ENCODE assay signal across 8 mouse cellular contexts in genomic region chr1:25828971-25829920, GRCm38 (mm10). TPM values are rescaled to one million over a fixed set of nuclear protein-coding genes. Genes with fewer than 3 reads are reported as not detected.
DNase-seq lines count a peak whose midpoint lies in the region; ATAC-seq and TF ChIP-seq lines count a peak whose summit lies in the region.

Adgrb3 (minus strand) TSS chr1:25829707.

- peak; percentile 48; the same call in 1 of the 2 replicates for ATAC-seq in heart, embryonic 12.5 days (ENCODE audit: insufficient number of reproducible peaks, low FRiP score)
- ATAC-seq in hindbrain, embryonic 14.5 days (ENCODE audit: low FRiP score), result peak; percentile 52
- ATAC-seq in limb, embryonic 14.5 days (ENCODE audit: low FRiP score, low read depth), result peak; percentile 49; the same call in 1 of the 2 replicates
- no peak for ATAC-seq in CD4-positive, CD25-positive, alpha-beta regulatory T cell, adult 4 months

- intact Hi-C loops in heart, postnatal 10 days (cut with DNase I), result loop anchor here (10.0 kb wide), 1 partner anchor 314 kb away; no protein-coding TSS in a partner anchor

- no peaks in the 10 kb centered on the region for H3K36me3 ChIP-seq in heart, embryonic 12.5 days
- H3K36me3 ChIP-seq in hindbrain, embryonic 14.5 days (replicated peaks; ENCODE audit: control insufficient read depth, insufficient read depth), result no peaks in the 10 kb centered on the region
- no peaks in the 10 kb centered on the region for H3K36me3 ChIP-seq in limb, embryonic 14.5 days (ENCODE audit: control insufficient read depth, insufficient read depth, low read length)

- peaks cover 43% of the 10 kb centered on the region for H3K27me3 ChIP-seq in heart, embryonic 12.5 days (replicated peaks)
- no peaks in the 10 kb centered on the region for H3K27me3 ChIP-seq in hindbrain, embryonic 14.5 days (ENCODE audit: control insufficient read depth, insufficient read depth, low read length)
- H3K27me3 ChIP-seq in limb, embryonic 14.5 days (ENCODE audit: control insufficient read depth, insufficient read depth, low read length), result peaks cover 32% of the 10 kb centered on the region

- H3K27ac ChIP-seq in heart, embryonic 12.5 days (ENCODE audit: poor library complexity, severe bottlenecking), result no peak within 1 kb of the TSS
- peak within 1 kb of the TSS; percentile 94 for H3K27ac ChIP-seq in hindbrain, embryonic 14.5 days
- no peak within 1 kb of the TSS for H3K27ac ChIP-seq in limb, embryonic 14.5 days (replicated peaks; ENCODE audit: low read depth, low read length)

- no peaks in the 10 kb centered on the region for H3K9me3 ChIP-seq in heart, embryonic 12.5 days (replicated peaks)
- no peaks in the 10 kb centered on the region for H3K9me3 ChIP-seq in hindbrain, embryonic 14.5 days (ENCODE audit: control insufficient read depth, low read length)
- H3K9me3 ChIP-seq in limb, embryonic 14.5 days (ENCODE audit: control insufficient read depth, low read length), result no peaks in the 10 kb centered on the region

- no peaks in the 10 kb centered on the region; the same call in 1 of the 2 replicates for H3K4me1 ChIP-seq in heart, embryonic 12.5 days (replicated peaks)
- H3K4me1 ChIP-seq in hindbrain, embryonic 14.5 days (replicated peaks; ENCODE audit: control insufficient read depth, insufficient read depth, low read length), result peaks cover 41% of the 10 kb centered on the region
- 0 out of 2 replicates have a peak, but pooled peaks cover 2% of the 10 kb centered on the region for H3K4me1 ChIP-seq in limb, embryonic 14.5 days (ENCODE audit: control insufficient read depth, insufficient read depth, low read length)

- no peak for DNase-seq in heart, postnatal 10 days
- DNase-seq in cerebellum, postnatal 14 days, result peak; percentile 55 to 56
- peak; percentile 61 for DNase-seq in hindbrain, embryonic 14.5 days (ENCODE audit: low spot score)
- no peak for DNase-seq in limb, embryonic 14.5 days (ENCODE audit: low spot score)
- peak; percentile 43 for DNase-seq in right cerebral cortex, postnatal 25 days
- DNase-seq in adrenal gland, postnatal 14 days, result no peak

- TF ChIP-seq POLR2A in limb, embryonic 14.5 days (IDR thresholded peaks at IDR 0.05; ENCODE audit: borderline replicate concordance, extremely low read depth, insufficient read depth, insufficient read length), result no peak

- H3K4me2 ChIP-seq in heart, embryonic 12.5 days, result peak within 1 kb of the TSS; percentile 97
- H3K4me2 ChIP-seq in hindbrain, embryonic 14.5 days (replicated peaks), result peak within 1 kb of the TSS; percentile 75
- peak within 1 kb of the TSS; percentile 86 for H3K4me2 ChIP-seq in limb, embryonic 14.5 days (replicated peaks; ENCODE audit: low read depth, low read length, severe bottlenecking)

- peak within 1 kb of the TSS; percentile 71 for H3K4me3 ChIP-seq in heart, embryonic 12.5 days
- H3K4me3 ChIP-seq in hindbrain, embryonic 14.5 days (replicated peaks; ENCODE audit: low read length), result peak within 1 kb of the TSS; percentile 64
- peak within 1 kb of the TSS; percentile 54 for H3K4me3 ChIP-seq in limb, embryonic 14.5 days (replicated peaks; ENCODE audit: low read length)

- peak within 1 kb of the TSS; percentile 67; the same call in 1 of the 2 replicates for H3K9ac ChIP-seq in heart, embryonic 12.5 days
- H3K9ac ChIP-seq in hindbrain, embryonic 14.5 days, result peak within 1 kb of the TSS; percentile 78
- H3K9ac ChIP-seq in limb, embryonic 14.5 days (ENCODE audit: low read depth, low read length, severe bottlenecking), result peak within 1 kb of the TSS; percentile 55

- WGBS in heart, embryonic 12.5 days, result 5% methylated on average over 32 of the region's 32 CpGs
- under 1% methylated on average over 32 of the region's 32 CpGs for WGBS in hindbrain, embryonic 14.5 days
- 5% methylated on average over 32 of the region's 32 CpGs for WGBS in limb, embryonic 14.5 days

RNA-seq across cellular contexts. Expression of gene Adgrb3, which starts in this region (rescaled TPM):
- 0.26 TPM in 2 replicates for polyA plus RNA-seq in heart, embryonic 12.5 days (2016; fragmentation: Nextera tagmentation; extraction: Ambion mirVana)
- total RNA-seq in heart, postnatal 10 days (2021), result under 1 TPM in 1 of 2 experiments, not detected in 1; 0.12 TPM
- 62.0 and 68.3 TPM in 2 replicates for polyA plus RNA-seq in hindbrain, embryonic 14.5 days (2014; fragmentation: Nextera tagmentation; extraction: Ambion mirVana)
- polyA plus RNA-seq in limb, embryonic 14.5 days (2012; rRNA removed), result 2.1 and 2.2 TPM in 2 replicates
- 1.8 and 2.2 TPM in 2 replicates for polyA plus RNA-seq in limb, embryonic 14.5 days (2014; fragmentation: Nextera tagmentation; extraction: Ambion mirVana)
- polyA plus RNA-seq in CD4-positive, CD25-positive, alpha-beta regulatory T cell, adult 4 months (2017; shearing (Covaris generic)), result under 1 TPM in 1 of 2 experiments, not detected in 1; 0.34 TPM
- 1.5 and 2.4 TPM in 2 replicates for total RNA-seq in adrenal gland, postnatal 14 days (2021)

Comparison
In these comparisons a context has a peak if more than half of its experiments do, and no peak if none do; other contexts are left out.
1. RNA of gene Adgrb3 (polyA plus RNA-seq): 62.0 to 68.3 TPM in hindbrain, embryonic 14.5 days; 1.8 to 2.2 TPM in limb, embryonic 14.5 days, 0.34 TPM in CD4-positive, CD25-positive, alpha-beta regulatory T cell, adult 4 months and 0.26 TPM in heart, embryonic 12.5 days; every median in the first group is over 10 times any median in the second.
2. Peak in ATAC-seq, H3K4me3 ChIP-seq, H3K9ac ChIP-seq and H3K4me2 ChIP-seq in heart, embryonic 12.5 days; RNA of the gene not detected or under 1 TPM.
3. DNase-seq: peak in cerebellum, postnatal 14 days (2 of 2), hindbrain, embryonic 14.5 days (single experiment) and right cerebral cortex, postnatal 25 days (single experiment); none in heart, postnatal 10 days (0 of 2), limb, embryonic 14.5 days (single experiment) and adrenal gland, postnatal 14 days (single experiment).
4. Peak in every context shown above with its lines, with median percentiles within 50 percentile points of each other: H3K4me2 ChIP-seq, H3K4me3 ChIP-seq and H3K9ac ChIP-seq.